Mouse (Mus musculus): ENCODE measurements at regions not wholly inside any gene's neighbourhood (a gene's known extent, or its start where the extent isn't known, plus 50 kb on each side); places are given as distances from the start of the nearest gene placed in this dataset. TPM values are rescaled to one million over a fixed set of nuclear protein-coding genes. Genes with fewer than 3 reads are reported as not detected.

- H3K4me2 ChIP-seq (ENCODE audit: low read depth), result no peak overlapping the region
- H3K4me3 ChIP-seq (ENCODE audit: insufficient read depth in 1 of 2, low read depth in 2 of 2, low read length in 2 of 2), result no peak overlapping the region
- no peak overlapping the region for H3K9ac ChIP-seq (replicated peaks)
- H3K9me3 ChIP-seq (ENCODE audit: control insufficient read depth, low read length), result peaks cover 9% of the 10 kb centered on the region
- H3K36me3 ChIP-seq (replicated peaks; ENCODE audit: control insufficient read depth, insufficient read depth, low read depth), result no peaks in the 10 kb centered on the region
- no peak for TF ChIP-seq EP300 (IDR thresholded peaks at IDR 0.05; ENCODE audit: low read depth)
- no peak for TF ChIP-seq CTCF (IDR thresholded peaks at IDR 0.05; ENCODE audit: low read depth)
- 55% methylated on average over 9 of the region's 9 CpGs for WGBS (ENCODE audit: insufficient replicate concordance)
- no peaks in the 10 kb centered on the region for H3K4me1 ChIP-seq (replicated peaks; ENCODE audit: control insufficient read depth in 2 of 2, insufficient read depth in 2 of 2, low read length in 1 of 2)
- DNase-seq (ENCODE audit: low read depth in 3 of 3, low spot score in 3 of 3), result no peak
- ATAC-seq (ENCODE audit: insufficient read depth), result 0 out of 2 replicates have a peak, but pooled peaks have one; percentile 31
- no peak overlapping the region for H3K27ac ChIP-seq
- H3K27me3 ChIP-seq (ENCODE audit: control insufficient read depth, insufficient read depth, low read length), result no peaks in the 10 kb centered on the region
These were observed 76.4 kb upstream of the Vmn1r2 start for GRCm38 (mm10) chr4:3090742-3091141.

Small RNAs in the stretch of these regions (microRNA-seq; reads per million reads assigned to microRNA genes)
- not detected for gene Gm27878
